11 mouse cellular contexts compared by ENCODE assay signal in the genomic region with DNA sequence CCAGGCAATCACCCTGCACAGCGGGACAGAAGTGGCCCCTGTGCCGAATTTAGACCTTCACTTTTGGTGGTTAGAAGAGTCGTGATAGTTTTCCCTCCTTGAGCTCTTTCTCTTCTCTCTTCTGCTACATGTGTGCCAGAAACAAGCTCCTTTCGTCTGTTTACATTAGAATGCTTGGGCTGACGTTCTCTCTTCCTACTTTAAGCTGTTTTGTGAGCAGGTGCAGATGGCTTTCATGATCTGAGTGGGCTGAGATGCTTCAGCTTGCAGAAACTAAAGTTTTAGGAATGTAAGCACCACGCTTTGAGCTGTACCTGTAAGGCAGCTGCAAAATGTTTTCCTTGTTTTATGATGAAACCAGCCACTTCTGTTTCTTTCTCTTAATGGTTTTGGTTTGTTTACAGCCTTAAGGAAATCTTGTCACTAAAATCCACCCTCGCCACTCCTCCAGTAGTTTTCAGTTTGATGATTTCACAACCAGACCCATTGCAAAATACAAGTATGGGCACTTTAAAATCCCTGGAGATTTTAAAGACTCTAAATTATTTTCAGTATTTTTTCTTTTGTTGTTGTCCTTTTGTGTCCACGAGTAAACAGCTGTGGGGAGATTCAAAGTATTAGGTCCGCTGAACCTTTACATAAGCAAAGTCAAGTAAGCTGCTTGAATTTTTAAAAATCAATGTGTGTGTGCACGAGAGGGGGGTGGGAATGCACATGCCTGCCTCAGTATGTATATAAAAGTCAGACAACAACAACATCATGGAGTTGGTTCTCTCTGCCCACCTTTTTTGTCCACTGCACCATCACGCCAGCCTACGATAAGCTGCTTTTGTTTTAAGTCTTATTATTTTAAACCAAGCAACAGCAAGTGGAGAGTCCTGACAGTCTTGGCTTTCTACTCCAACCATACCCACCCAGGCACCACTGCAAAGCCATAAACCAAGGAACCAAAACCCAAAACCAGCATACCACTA. TPM values are rescaled to one million over a fixed set of nuclear protein-coding genes. Genes with fewer than 3 reads are reported as not detected.
A peak's percentile ranks its signal among the peaks of the same experiment; 100 is the strongest.
DNase-seq lines count a peak whose midpoint lies in the region; ATAC-seq and TF ChIP-seq lines count a peak whose summit lies in the region.
"Had no signal": no experiment of that assay in that cellular context is flagged by ENCODE, and none has a peak within 500 bp of the region (broad histone marks: within the 10 kb centered on the region; RNA-seq: fewer than 3 reads in every experiment).

No protein-coding gene starts in this region.

- H3K27me3 ChIP-seq in forebrain, embryonic 14.5 days (replicated peaks; ENCODE audit: control insufficient read depth, insufficient read depth, low read length) = no peaks in the 10 kb centered on the region
- H3K27me3 ChIP-seq in forebrain, embryonic 11.5 days (ENCODE audit: control insufficient read depth, insufficient read depth, low read length) = no peaks in the 10 kb centered on the region
- H3K27me3 ChIP-seq in embryonic facial prominence, embryonic 14.5 days (replicated peaks; ENCODE audit: control insufficient read depth, insufficient read depth, low read length) = no peaks in the 10 kb centered on the region

- no peak for TF ChIP-seq CTCF in left cerebral cortex, adult 2 months (IDR thresholded peaks at IDR 0.05)

- intact Hi-C loops in left cerebral cortex, postnatal 25 days (cut with DNase I) = no loop called here
- intact Hi-C loops in left cerebral cortex, adult 2 months (cut with DNase I) = no loop called here

- H3K36me3 ChIP-seq in forebrain, embryonic 14.5 days (ENCODE audit: control insufficient read depth, insufficient read depth, low read length) = no peaks in the 10 kb centered on the region
- H3K36me3 ChIP-seq in forebrain, embryonic 11.5 days (ENCODE audit: control insufficient read depth, insufficient read depth, low read length) = no peaks in the 10 kb centered on the region
- no peaks in the 10 kb centered on the region for H3K36me3 ChIP-seq in embryonic facial prominence, embryonic 14.5 days (ENCODE audit: control insufficient read depth, insufficient read depth, low read length)

- ATAC-seq in forebrain, embryonic 14.5 days = no peak
- no peak for ATAC-seq in forebrain, embryonic 11.5 days (replicated peaks; ENCODE audit: low FRiP score)
- ATAC-seq in embryonic facial prominence, embryonic 14.5 days (ENCODE audit: low read depth) = 0 out of 2 replicates have a peak, but pooled peaks have one; percentile 12
- peak; percentile 76 for ATAC-seq in megakaryocyte progenitor cell, adult 5-6 weeks (replicated peaks; ENCODE audit: poor library complexity)

- peak overlapping the region; percentile 17; the same call in 1 of the 2 replicates for H3K4me2 ChIP-seq in forebrain, embryonic 14.5 days (ENCODE audit: low read length)
- H3K4me2 ChIP-seq in forebrain, embryonic 11.5 days (ENCODE audit: low read depth, low read length, severe bottlenecking) = no peak overlapping the region
- peak overlapping the region; percentile 23; the same call in 1 of the 2 replicates for H3K4me2 ChIP-seq in embryonic facial prominence, embryonic 14.5 days (ENCODE audit: low read depth, low read length)

- no peaks in the 10 kb centered on the region for H3K9me3 ChIP-seq in forebrain, embryonic 14.5 days (replicated peaks; ENCODE audit: control insufficient read depth, low read length)
- no peaks in the 10 kb centered on the region for H3K9me3 ChIP-seq in forebrain, embryonic 11.5 days (ENCODE audit: control insufficient read depth, low read length)
- no peaks in the 10 kb centered on the region for H3K9me3 ChIP-seq in embryonic facial prominence, embryonic 14.5 days (ENCODE audit: control insufficient read depth, low read length)

- no peak overlapping the region for H3K4me3 ChIP-seq in forebrain, embryonic 14.5 days (ENCODE audit: low read depth, low read length)
- H3K4me3 ChIP-seq in forebrain, embryonic 11.5 days (ENCODE audit: low read depth, low read length) = no peak overlapping the region
- no peak overlapping the region for H3K4me3 ChIP-seq in left cerebral cortex, adult 2 months
- no peak overlapping the region for H3K4me3 ChIP-seq in embryonic facial prominence, embryonic 14.5 days (ENCODE audit: low read depth, low read length)

- WGBS in forebrain, embryonic 14.5 days = 37% methylated on average over 12 of the region's 12 CpGs
- 50% methylated on average over 12 of the region's 12 CpGs for WGBS in forebrain, embryonic 11.5 days
- 49% methylated on average over 12 of the region's 12 CpGs for WGBS in embryonic facial prominence, embryonic 14.5 days

- peaks cover 25% of the 10 kb centered on the region for H3K4me1 ChIP-seq in forebrain, embryonic 14.5 days (ENCODE audit: control insufficient read depth, insufficient read depth, low read length)
- peaks cover 9% of the 10 kb centered on the region for H3K4me1 ChIP-seq in forebrain, embryonic 11.5 days (replicated peaks; ENCODE audit: control insufficient read depth, insufficient read depth, low read length)
- H3K4me1 ChIP-seq in embryonic facial prominence, embryonic 14.5 days (ENCODE audit: control insufficient read depth, insufficient read depth, low read length) = peaks cover 33% of the 10 kb centered on the region

- H3K9ac ChIP-seq in forebrain, embryonic 14.5 days (ENCODE audit: low read length) = no peak overlapping the region
- H3K9ac ChIP-seq in forebrain, embryonic 11.5 days (ENCODE audit: low read length) = no peak overlapping the region
- H3K9ac ChIP-seq in embryonic facial prominence, embryonic 14.5 days (ENCODE audit: low read depth, low read length) = no peak overlapping the region

- peak overlapping the region; percentile 33; the same call in 1 of the 2 replicates for H3K27ac ChIP-seq in forebrain, embryonic 14.5 days (ENCODE audit: low read depth, low read length)
- no peak overlapping the region for H3K27ac ChIP-seq in forebrain, embryonic 11.5 days (ENCODE audit: low read depth, low read length)
- no peak overlapping the region for H3K27ac ChIP-seq in left cerebral cortex, adult 2 months
- peak overlapping the region; percentile 61 for H3K27ac ChIP-seq in embryonic facial prominence, embryonic 14.5 days (replicated peaks; ENCODE audit: low read depth, low read length)

- DNase-seq in forebrain, embryonic 14.5 days (ENCODE audit: low spot score) = no peak
- no peak for DNase-seq in forebrain, embryonic 11.5 days (ENCODE audit: low spot score)
- peak; percentile 32 to 58 for DNase-seq in left cerebral cortex, postnatal 25 days (ENCODE audit: low spot score in 2 of 2)
- DNase-seq in left cerebral cortex, adult 2 months (ENCODE audit: extremely low spot score in 1 of 2, low spot score in 2 of 2) = no peak
- peak; percentile 72 for DNase-seq in embryonic facial prominence, embryonic 14.5 days (ENCODE audit: low spot score)
- DNase-seq in adrenal gland, postnatal 14 days = no peak
- no peak for DNase-seq in embryo, embryonic 9.5 days (ENCODE audit: extremely low spot score)
- DNase-seq: B cell, adult 2 months had no signal

RNA-seq across cellular contexts. Expression of gene Gm17571, which starts 38.0 kb away (rescaled TPM):
- polyA plus RNA-seq in forebrain, embryonic 14.5 days (2014; fragmentation: Nextera tagmentation; extraction: Ambion mirVana) = not detected in 2 replicates
- not detected in 2 replicates for polyA plus RNA-seq in forebrain, embryonic 11.5 days (2014; fragmentation: Nextera tagmentation; extraction: Ambion mirVana)
- not detected for total RNA-seq in left cerebral cortex, postnatal 25 days (2021)
- not detected for total RNA-seq in left cerebral cortex, adult 2 months (2021)
- polyA plus RNA-seq in embryonic facial prominence, embryonic 14.5 days (2014; fragmentation: Nextera tagmentation; extraction: Ambion mirVana) = not detected in 2 replicates
- not detected in 2 replicates for total RNA-seq in megakaryocyte progenitor cell, adult 5-6 weeks (2015)
- total RNA-seq in megakaryocyte progenitor cell, adult 5-6 weeks (2017) = not detected in 2 replicates
- not detected in 2 replicates for total RNA-seq in adrenal gland, postnatal 14 days (2021)
- total RNA-seq: gastrocnemius, postnatal 4 days had no signal
- polyA plus RNA-seq: liver, embryonic 16.5 days had no signal

Comparison
In these comparisons a context has a peak if more than half of its experiments do, and no peak if none do; other contexts are left out.
1. DNase-seq: peak in left cerebral cortex, postnatal 25 days (2 of 2) and embryonic facial prominence, embryonic 14.5 days (single experiment); none in forebrain, embryonic 14.5 days (single experiment), forebrain, embryonic 11.5 days (single experiment), left cerebral cortex, adult 2 months (0 of 2), adrenal gland, postnatal 14 days (single experiment) and embryo, embryonic 9.5 days (single experiment).
2. H3K27ac ChIP-seq: peak in forebrain, embryonic 14.5 days (single experiment) and embryonic facial prominence, embryonic 14.5 days (single experiment); none in forebrain, embryonic 11.5 days (single experiment) and left cerebral cortex, adult 2 months (single experiment).
3. ATAC-seq: peak in embryonic facial prominence, embryonic 14.5 days (single experiment) and megakaryocyte progenitor cell, adult 5-6 weeks (single experiment); none in forebrain, embryonic 14.5 days (single experiment) and forebrain, embryonic 11.5 days (single experiment).